Mouse (Mus musculus) MEL (cell line): ENCODE measurements around the gene Lyrm1. TPM values are rescaled to one million over a fixed set of nuclear protein-coding genes. Genes with fewer than 3 reads are reported as not detected.

Experiments
- DNase-seq: peaks from one replicate; pipeline ENCODE4 v3.0.0; 2011; ENCODE audit warnings: low read depth, low spot score
- H3K27ac ChIP-seq: 2 replicates; pipeline ENCODE4 v1.5.1; 2012; ENCODE audit warnings: low read depth, mild to moderate bottlenecking, control low read depth, low read length, moderate library complexity; ENCODE audit not compliant: control insufficient read depth
- H3K27me3 ChIP-seq, 2 experiments: fragments of 150-350 bp in 1 of 2; sonication (generic) in 1 of 2; 2 replicates each; pipeline ENCODE4 v1.6.1; 2012; ENCODE audit warnings: low read length in 2 of 2, mild to moderate bottlenecking in 2 of 2, improper control_type of control experiment in 1 of 2, moderate library complexity in 1 of 2; ENCODE audit not compliant: insufficient read depth in 2 of 2, control insufficient read depth in 1 of 2
- H3K36me3 ChIP-seq, 2 experiments: 2 replicates each; pipeline ENCODE4 v1.6.1; 2012 to 2014; ENCODE audit warnings: low read length in 2 of 2, improper control_type of control experiment in 1 of 2, inconsistent platforms in 1 of 2, mild to moderate bottlenecking in 1 of 2; ENCODE audit not compliant: insufficient read depth in 2 of 2, control insufficient read depth in 1 of 2
- H3K4me1 ChIP-seq, 2 experiments: fragments of 150-350 bp in 1 of 2; sonication (generic) in 1 of 2; 2 replicates each; pipeline ENCODE4 v1.6.1; 2012; ENCODE audit warnings: low read length in 2 of 2, improper control_type of control experiment in 1 of 2, mild to moderate bottlenecking in 1 of 2; ENCODE audit not compliant: insufficient read depth in 2 of 2, control insufficient read depth in 1 of 2
- H3K4me3 ChIP-seq, 2 experiments: fragments of 150-350 bp in 1 of 2; sonication (generic) in 1 of 2; 2 replicates each; pipeline ENCODE4 v1.5.1; 2012; ENCODE audit warnings: low read depth in 2 of 2, low read length in 2 of 2, mild to moderate bottlenecking in 2 of 2, moderate library complexity in 2 of 2, control low read depth in 1 of 2, improper control_type of control experiment in 1 of 2; ENCODE audit not compliant: control insufficient read depth in 1 of 2, insufficient read depth in 1 of 2
- H3K79me2 ChIP-seq: 2 replicates; pipeline ENCODE4 v1.6.1; 2012; ENCODE audit warnings: mild to moderate bottlenecking, low read length, moderate library complexity; ENCODE audit not compliant: control insufficient read depth, poor library complexity, insufficient read depth
- H3K9ac ChIP-seq: 2 replicates; pipeline ENCODE4 v1.6.1; 2012; ENCODE audit warnings: low read depth, mild to moderate bottlenecking, control low read depth, low read length, moderate library complexity; ENCODE audit not compliant: control insufficient read depth, poor library complexity, severe bottlenecking
- H3K9me3 ChIP-seq: fragments of 150-350 bp; sonication (generic); replicated peaks from 2 replicates; pipeline ENCODE4 v1.6.1; 2012; ENCODE audit warnings: mild to moderate bottlenecking, low read length, improper control_type of control experiment, moderate library complexity; ENCODE audit not compliant: insufficient read depth
- CHD2 ChIP-seq: IDR thresholded peaks from 2 replicates; pipeline ENCODE4 v1.6.1; 2011; ENCODE audit warnings: low read length, improper control_type of control experiment
- EP300 ChIP-seq, 2 experiments: IDR thresholded peaks; 2 replicates each; pipeline ENCODE4 v1.6.1; 2011; ENCODE audit warnings: improper control_type of control experiment in 2 of 2, low read length in 2 of 2, low read depth in 1 of 2, mild to moderate bottlenecking in 1 of 2
- ETS1 ChIP-seq: IDR thresholded peaks from 2 replicates; pipeline ENCODE4 v1.6.1; 2012; ENCODE audit warnings: low read depth, mild to moderate bottlenecking, inconsistent platforms, low read length, improper control_type of control experiment, moderate library complexity
- GABPA ChIP-seq: IDR thresholded peaks from 2 replicates; pipeline ENCODE4 v1.6.1; 2012; ENCODE audit warnings: low read depth, mild to moderate bottlenecking, inconsistent platforms, low read length, improper control_type of control experiment, moderate library complexity
- GATA1 ChIP-seq: IDR thresholded peaks from 2 replicates; pipeline ENCODE4 v1.6.1; 2011; ENCODE audit warnings: low read depth, low read length, improper control_type of control experiment
- KAT2A ChIP-seq: conservative IDR thresholded peaks from 2 replicates; pipeline ENCODE4 v1.6.1; 2012; ENCODE audit warnings: low read depth, low read length, improper control_type of control experiment, inconsistent platforms
- MAFK ChIP-seq: IDR thresholded peaks from 2 replicates; pipeline ENCODE4 v1.6.1; 2011; ENCODE audit warnings: low read depth, mild to moderate bottlenecking, low read length, improper control_type of control experiment, borderline replicate concordance
- MYC ChIP-seq: IDR thresholded peaks from 2 replicates; pipeline ENCODE4 v1.6.1; 2011; ENCODE audit warnings: low read depth, mild to moderate bottlenecking, low read length, improper control_type of control experiment, moderate library complexity
- NELFE ChIP-seq: IDR thresholded peaks from 2 replicates; pipeline ENCODE4 v1.6.1; 2011; ENCODE audit warnings: low read depth, low read length, improper control_type of control experiment
- POLR2AphosphoS2 ChIP-seq: IDR thresholded peaks from 2 replicates; pipeline ENCODE4 v1.6.1; 2011; ENCODE audit warnings: low read length, improper control_type of control experiment
- POLR2AphosphoS5 ChIP-seq: IDR thresholded peaks from 2 replicates; pipeline ENCODE4 v1.6.1; 2012; ENCODE audit warnings: low read depth, borderline replicate concordance, mild to moderate bottlenecking, inconsistent platforms, low read length, moderate library complexity, mixed read lengths
- RCOR1 ChIP-seq: IDR thresholded peaks from 2 replicates; pipeline ENCODE4 v1.6.1; 2012; ENCODE audit warnings: low read depth, mild to moderate bottlenecking, inconsistent platforms, low read length, improper control_type of control experiment
- TAL1 ChIP-seq: IDR thresholded peaks from 2 replicates; pipeline ENCODE4 v1.6.1; 2012; ENCODE audit warnings: mild to moderate bottlenecking, inconsistent platforms, low read length, moderate library complexity, mixed read lengths
- TBP ChIP-seq: IDR thresholded peaks from 2 replicates; pipeline ENCODE4 v1.8.0; 2011; ENCODE audit warnings: low read depth, low read length, improper control_type of control experiment
- TCF12 ChIP-seq: IDR thresholded peaks from 2 replicates; pipeline ENCODE4 v1.6.1; 2014; ENCODE audit warnings: low read depth, mild to moderate bottlenecking, inconsistent platforms, low read length, improper control_type of control experiment, moderate library complexity
- USF2 ChIP-seq, 2 experiments: IDR thresholded peaks; 2 replicates each; pipeline ENCODE4 v1.6.1; 2011 to 2012; ENCODE audit warnings: improper control_type of control experiment in 2 of 2, low read length in 2 of 2, borderline replicate concordance in 1 of 2, inconsistent platforms in 1 of 2, low read depth in 1 of 2, mild to moderate bottlenecking in 1 of 2; ENCODE audit not compliant: insufficient read depth in 1 of 2
- polyA plus RNA-seq, 2 experiments: library from polyadenylated mRNA; stranded (reverse) in 1 of 2; unstranded in 1 of 2; fragments of >175 nt in 1 of 2; fragments of >200 nt in 1 of 2; gene quantifications; 2 replicates each; pipeline versions ENCODE4 v1.2.1 to v1.2.4; 2012; ENCODE audit warnings: low replicate concordance in 2 of 2, low read depth in 1 of 2; ENCODE audit not compliant: insufficient read length in 2 of 2, insufficient read depth in 1 of 2, missing spikeins in 1 of 2
- total RNA-seq: library from RNA; depleted of rRNA; stranded (reverse); fragments of 300-350 nt; gene quantifications from 2 replicates; pipeline ENCODE4 v1.2.3, GENCODE M21; 2012

Gene Lyrm1
- total and polyA plus RNA-seq, 3 experiments = 4.0 to 4.4 TPM; not detected in 1

DNA sequence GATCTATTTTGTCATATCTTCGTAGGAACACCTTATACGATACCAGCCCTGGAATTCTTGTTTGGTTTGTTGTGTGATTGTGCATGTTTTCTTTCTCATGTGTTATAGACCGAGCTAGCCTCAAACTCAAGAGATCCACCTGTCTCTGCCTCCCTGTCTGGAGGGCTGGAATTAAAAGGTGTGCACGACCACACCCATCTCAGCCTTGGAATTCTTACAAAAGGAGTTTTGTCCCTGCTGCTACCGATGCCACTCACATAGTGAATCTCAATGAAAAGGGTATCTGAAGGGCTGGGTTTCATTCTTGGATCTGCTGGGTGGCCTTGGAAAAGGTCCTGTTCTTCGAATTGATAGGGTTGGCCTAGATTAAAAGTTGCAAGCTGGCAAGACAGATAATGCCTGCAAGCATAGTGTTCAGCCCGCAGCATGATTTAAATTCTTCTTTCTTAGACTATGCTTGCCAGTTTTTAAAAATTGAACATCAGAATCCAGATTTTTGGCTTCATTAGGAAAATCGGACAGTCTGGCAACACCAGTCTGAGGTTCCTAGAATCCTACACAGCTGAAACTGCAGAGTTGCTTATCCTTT, 2.0 kb downstream of the Lyrm1 start:
- no peak overlapping the region for H3K9ac ChIP-seq
- no peak overlapping the region for H3K27ac ChIP-seq
- peaks cover 10 to 17% of the 10 kb centered on the region in 2 experiments for H3K4me1 ChIP-seq
- no peak overlapping the region for H3K4me3 ChIP-seq
- no peaks in the 10 kb centered on the region for H3K27me3 ChIP-seq
- H3K9me3 ChIP-seq = no peaks in the 10 kb centered on the region
- H3K79me2 ChIP-seq = no peaks in the 10 kb centered on the region
- TF ChIP-seq GATA1 (peak; percentile 59; the same call in 1 of the 2 replicates), TCF12 (peak; percentile 68; the same call in 1 of the 2 replicates), TAL1 (peak; percentile 13; the same call in 1 of the 2 replicates), EP300 (IDR thresholded peaks at IDR 0.05; ENCODE audit: low read depth in 1 of 2, low read length in 2 of 2) (peak; percentile 51 to 57; a peak in 2 of 4 replicates), POLR2AphosphoS5 (no peak), MYC (no peak), TBP (no peak), NELFE (no peak), GABPA (no peak), RCOR1 (peak; percentile 65; the same call in 1 of the 2 replicates), POLR2AphosphoS2 (no peak), MAFK (no peak)
- TF ChIP-seq, all 39 proteins: peak for 5
- peaks cover 0 to 32% of the 10 kb centered on the region in 2 experiments; a peak in 2 of 4 replicates for H3K36me3 ChIP-seq
- DNase-seq = peak; percentile 21

DNA sequence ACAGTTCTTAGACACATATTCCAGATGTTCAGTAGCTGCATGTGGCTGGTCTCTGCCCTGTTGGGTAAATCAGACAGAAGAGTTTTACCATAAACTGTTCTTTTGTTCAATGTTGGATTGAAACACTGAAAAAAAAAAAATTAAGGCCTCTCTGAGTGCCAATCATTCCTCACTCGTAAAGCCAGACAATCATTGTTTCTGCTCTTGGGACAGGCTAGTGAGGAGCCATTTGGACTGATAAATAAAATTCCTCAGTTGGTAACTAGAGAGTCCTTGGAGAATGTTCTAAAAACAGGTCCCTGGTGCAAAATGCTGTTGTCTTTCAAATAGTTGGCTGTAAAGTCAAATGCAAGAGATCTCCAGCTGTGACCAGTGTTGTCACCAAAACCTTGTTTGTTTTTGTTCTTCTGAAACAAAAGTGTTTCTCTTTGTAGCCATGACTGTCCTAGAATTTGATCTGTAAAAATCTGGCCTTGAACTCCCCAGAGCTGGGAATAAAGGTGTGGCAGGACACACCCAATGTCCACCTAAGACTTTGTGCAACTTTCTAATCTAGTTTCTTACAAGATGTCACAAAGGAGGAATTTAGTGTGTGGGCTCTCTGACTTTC, 2.7 kb downstream of the Lyrm1 start:
- TF ChIP-seq MAFK = no peak
- TF ChIP-seq CHD2 = no peak
- TF ChIP-seq ETS1 = no peak
- TF ChIP-seq USF2 (IDR thresholded peaks at IDR 0.05; ENCODE audit: borderline replicate concordance in 1 of 2, insufficient read depth in 1 of 2, low read depth in 1 of 2, low read length in 2 of 2) = no peak
- no peak for TF ChIP-seq KAT2A
- peaks cover 10 to 17% of the 10 kb centered on the region in 2 experiments for H3K4me1 ChIP-seq
- H3K9ac ChIP-seq = no peak overlapping the region
- H3K27ac ChIP-seq = no peak overlapping the region
- peaks cover 0 to 32% of the 10 kb centered on the region in 2 experiments; a peak in 2 of 4 replicates for H3K36me3 ChIP-seq
- H3K9me3 ChIP-seq = no peaks in the 10 kb centered on the region
- no peaks in the 10 kb centered on the region for H3K79me2 ChIP-seq
- H3K4me3 ChIP-seq = no peak overlapping the region
- H3K27me3 ChIP-seq = no peaks in the 10 kb centered on the region
- DNase-seq = no peak
